Comparison of ENCODE assay signal across 8 mouse cellular contexts in the genomic region with DNA sequence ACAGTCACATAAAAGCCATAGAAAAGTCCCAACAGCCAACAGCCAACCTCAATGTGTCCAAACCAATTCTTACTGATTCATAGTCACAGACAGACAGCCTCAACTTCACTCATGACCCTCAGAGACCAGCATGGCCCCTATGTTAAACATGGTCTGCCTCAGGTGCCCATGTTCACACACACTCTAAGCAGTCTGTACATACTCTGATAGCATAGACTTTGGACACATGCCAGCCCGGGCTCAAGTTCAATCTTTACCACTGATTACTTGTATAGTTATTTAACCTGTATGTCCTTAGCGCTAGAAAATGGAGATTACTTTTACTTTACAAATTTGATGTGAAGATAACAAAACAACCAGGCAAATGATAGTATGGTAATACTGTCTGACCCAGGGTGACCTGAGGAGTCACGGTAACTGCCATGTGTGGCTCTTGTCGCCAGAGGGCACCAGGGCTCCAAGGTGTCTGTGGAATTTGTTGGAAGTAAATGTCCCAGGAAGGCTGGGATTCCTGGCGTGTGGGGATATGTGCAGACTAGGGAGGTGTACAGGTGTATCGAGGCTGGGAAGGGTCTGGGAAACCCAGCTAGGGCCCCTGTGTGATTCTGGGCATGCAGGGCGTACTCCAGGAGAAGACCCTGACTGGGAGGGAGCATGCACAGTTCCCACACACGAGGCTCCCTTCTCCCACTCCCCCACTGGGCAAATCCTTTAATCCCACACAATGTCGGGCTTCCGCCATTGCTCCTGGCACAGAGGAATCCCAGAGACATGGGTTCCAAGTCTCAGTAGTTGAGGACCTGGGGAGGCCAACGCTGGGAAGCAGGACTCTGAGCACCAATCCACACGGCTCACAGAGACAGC. TPM values are rescaled to one million over a fixed set of nuclear protein-coding genes. Genes with fewer than 3 reads are reported as not detected.
DNase-seq lines count a peak whose midpoint lies in the region; ATAC-seq and TF ChIP-seq lines count a peak whose summit lies in the region.

No protein-coding gene starts in this region.

- H3K27ac ChIP-seq in gastrocnemius, adult 2 months = peak overlapping the region; percentile 80
- no peak overlapping the region for H3K27ac ChIP-seq in hindbrain, embryonic 16.5 days (ENCODE audit: low read depth, low read length)
- no peak overlapping the region for H3K27ac ChIP-seq in limb, embryonic 13.5 days
- no peak overlapping the region for H3K27ac ChIP-seq in midbrain, embryonic 13.5 days

- no peaks in the 10 kb centered on the region for H3K36me3 ChIP-seq in hindbrain, embryonic 16.5 days (ENCODE audit: control insufficient read depth, insufficient read depth, low read length)
- no peaks in the 10 kb centered on the region for H3K36me3 ChIP-seq in limb, embryonic 13.5 days
- H3K36me3 ChIP-seq in midbrain, embryonic 13.5 days = no peaks in the 10 kb centered on the region

- H3K4me3 ChIP-seq in gastrocnemius, adult 2 months = peak overlapping the region; percentile 50
- H3K4me3 ChIP-seq in hindbrain, embryonic 16.5 days (ENCODE audit: low read length) = no peak overlapping the region
- H3K4me3 ChIP-seq in limb, embryonic 13.5 days = no peak overlapping the region
- no peak overlapping the region for H3K4me3 ChIP-seq in midbrain, embryonic 13.5 days (replicated peaks)

- intact Hi-C loops in left cerebral cortex, postnatal 36 days (cut with DNase I) = loop anchor here (5.0 kb wide), 1 partner anchor 93 kb away; no protein-coding TSS in a partner anchor
- intact Hi-C loops in gastrocnemius, adult 2 months (cut with DNase I) = loop anchor here (1.0 to 10.0 kb wide), 3 partner anchors 29 to 465 kb away; a partner anchor contains a TSS

- peak; percentile 43; the same call in 1 of the 2 replicates for ATAC-seq in hindbrain, embryonic 16.5 days
- peak; percentile 35 for ATAC-seq in limb, embryonic 13.5 days (ENCODE audit: low FRiP score, low read depth)
- ATAC-seq in midbrain, embryonic 13.5 days = peak; percentile 66

- WGBS in hindbrain, embryonic 16.5 days = 9% methylated on average over 12 of the region's 12 CpGs
- WGBS in limb, embryonic 13.5 days = 8% methylated on average over 12 of the region's 12 CpGs
- WGBS in midbrain, embryonic 13.5 days = 7% methylated on average over 12 of the region's 12 CpGs

- H3K4me2 ChIP-seq in hindbrain, embryonic 16.5 days (ENCODE audit: low read length) = peak overlapping the region; percentile 34
- H3K4me2 ChIP-seq in limb, embryonic 13.5 days (replicated peaks) = peak overlapping the region; percentile 30
- H3K4me2 ChIP-seq in midbrain, embryonic 13.5 days (replicated peaks) = peak overlapping the region; percentile 26

- H3K9me3 ChIP-seq in hindbrain, embryonic 16.5 days (ENCODE audit: control insufficient read depth, low read length) = no peaks in the 10 kb centered on the region
- no peaks in the 10 kb centered on the region for H3K9me3 ChIP-seq in limb, embryonic 13.5 days
- H3K9me3 ChIP-seq in midbrain, embryonic 13.5 days = no peaks in the 10 kb centered on the region

- H3K4me1 ChIP-seq in hindbrain, embryonic 16.5 days (ENCODE audit: control insufficient read depth, insufficient read depth, low read depth, low read length) = peaks cover 5% of the 10 kb centered on the region
- H3K4me1 ChIP-seq in limb, embryonic 13.5 days = peaks cover 16% of the 10 kb centered on the region
- H3K4me1 ChIP-seq in midbrain, embryonic 13.5 days (replicated peaks) = peaks cover 12% of the 10 kb centered on the region

- peak; percentile 49 for DNase-seq in left cerebral cortex, adult 11 months (ENCODE audit: low spot score)
- no peak for DNase-seq in left cerebral cortex, postnatal 36 days (ENCODE audit: low spot score in 2 of 2)
- DNase-seq in cerebellum, postnatal 25 days = peak; percentile 83 to 90
- peak; percentile 84 for DNase-seq in gastrocnemius, adult 2 months
- peak; percentile 64 to 69 for DNase-seq in spleen, postnatal 14 days (ENCODE audit: low spot score in 2 of 2)

- H3K27me3 ChIP-seq in hindbrain, embryonic 16.5 days (replicated peaks; ENCODE audit: control insufficient read depth, insufficient read depth, low read length) = peaks cover 3% of the 10 kb centered on the region; the same call in 1 of the 2 replicates
- H3K27me3 ChIP-seq in limb, embryonic 13.5 days = peaks cover 11% of the 10 kb centered on the region; the same call in 1 of the 2 replicates
- H3K27me3 ChIP-seq in midbrain, embryonic 13.5 days = peaks cover 21% of the 10 kb centered on the region

- peak; percentile 93 for TF ChIP-seq CTCF in gastrocnemius, adult 2 months (IDR thresholded peaks at IDR 0.05)

- H3K9ac ChIP-seq in hindbrain, embryonic 16.5 days (ENCODE audit: low read depth, low read length) = no peak overlapping the region; the same call in 1 of the 2 replicates
- H3K9ac ChIP-seq in limb, embryonic 13.5 days = 0 out of 2 replicates have a peak overlapping the region, but pooled peaks have one; percentile 46
- no peak overlapping the region for H3K9ac ChIP-seq in midbrain, embryonic 13.5 days (replicated peaks)

RNA-seq across cellular contexts. Expression of a gene that starts 4.8 kb away (rescaled TPM):
- 10 to 100 TPM; 38.1 to 40.4 TPM for total RNA-seq in left cerebral cortex, postnatal 36 days (2021)
- 1 to 10 TPM; 5.0 to 7.0 TPM for total RNA-seq in gastrocnemius, adult 2 months (2021)
- polyA plus RNA-seq in hindbrain, embryonic 16.5 days (2015; fragmentation: Nextera tagmentation; extraction: Ambion mirVana) = 55.3 and 63.8 TPM in 2 replicates
- 15.6 and 17.2 TPM in 2 replicates for polyA plus RNA-seq in limb, embryonic 13.5 days (2015; fragmentation: Nextera tagmentation; extraction: Ambion mirVana)
- 14.9 and 16.1 TPM in 2 replicates for polyA plus RNA-seq in midbrain, embryonic 13.5 days (2015; fragmentation: Nextera tagmentation; extraction: Ambion mirVana)

RNA-seq across cellular contexts. Expression of a gene that starts 42.9 kb away (rescaled TPM):
- 1 to 10 TPM in 1 of 2 experiments, under 1 TPM in 1; 0.79 to 1.2 TPM for total RNA-seq in left cerebral cortex, postnatal 36 days (2021)
- under 1 TPM in 1 of 2 experiments, not detected in 1; 0.08 TPM for total RNA-seq in gastrocnemius, adult 2 months (2021)
- polyA plus RNA-seq in hindbrain, embryonic 16.5 days (2015; fragmentation: Nextera tagmentation; extraction: Ambion mirVana) = 2.1 and 2.2 TPM in 2 replicates
- 1.3 and 1.7 TPM in 2 replicates for polyA plus RNA-seq in limb, embryonic 13.5 days (2015; fragmentation: Nextera tagmentation; extraction: Ambion mirVana)
- polyA plus RNA-seq in midbrain, embryonic 13.5 days (2015; fragmentation: Nextera tagmentation; extraction: Ambion mirVana) = 3.0 and 3.4 TPM in 2 replicates

RNA-seq across cellular contexts. Expression of a gene that starts 53.8 kb away (rescaled TPM):
- total RNA-seq in left cerebral cortex, postnatal 36 days (2021) = 100 to 1,000 TPM in 1 of 2 experiments, 10 to 100 TPM in 1; 95.6 to 107 TPM
- 1 to 10 TPM; 1.4 to 2.2 TPM for total RNA-seq in gastrocnemius, adult 2 months (2021)
- 64.4 and 65.6 TPM in 2 replicates for polyA plus RNA-seq in hindbrain, embryonic 16.5 days (2015; fragmentation: Nextera tagmentation; extraction: Ambion mirVana)
- polyA plus RNA-seq in limb, embryonic 13.5 days (2015; fragmentation: Nextera tagmentation; extraction: Ambion mirVana) = 32.8 and 35.1 TPM in 2 replicates
- polyA plus RNA-seq in midbrain, embryonic 13.5 days (2015; fragmentation: Nextera tagmentation; extraction: Ambion mirVana) = 42.7 and 42.8 TPM in 2 replicates

RNA-seq across cellular contexts. Expression of a gene that starts 57.6 kb away (rescaled TPM):
- total RNA-seq in left cerebral cortex, postnatal 36 days (2021) = 100 to 1,000 TPM; 432 to 445 TPM
- 10 to 100 TPM; 81.4 to 83.9 TPM for total RNA-seq in gastrocnemius, adult 2 months (2021)
- 631 and 701 TPM in 2 replicates for polyA plus RNA-seq in hindbrain, embryonic 16.5 days (2015; fragmentation: Nextera tagmentation; extraction: Ambion mirVana)
- polyA plus RNA-seq in limb, embryonic 13.5 days (2015; fragmentation: Nextera tagmentation; extraction: Ambion mirVana) = 176 and 184 TPM in 2 replicates
- polyA plus RNA-seq in midbrain, embryonic 13.5 days (2015; fragmentation: Nextera tagmentation; extraction: Ambion mirVana) = 458 and 469 TPM in 2 replicates

Comparison
In these comparisons a context has a peak if more than half of its experiments do, and no peak if none do; other contexts are left out.
1. DNase-seq: peak in left cerebral cortex, adult 11 months (single experiment), cerebellum, postnatal 25 days (2 of 2), gastrocnemius, adult 2 months (single experiment) and spleen, postnatal 14 days (2 of 2); none in left cerebral cortex, postnatal 36 days (0 of 2).
2. Peak in every context shown above with its lines, with median percentiles within 50 percentile points of each other: ATAC-seq and H3K4me2 ChIP-seq.